Mouse (Mus musculus): ENCODE data around the gene Snupn. TPM values are rescaled to one million over a fixed set of nuclear protein-coding genes. Genes with fewer than 3 reads are reported as not detected.
A peak's percentile ranks its signal among the peaks of the same experiment; 100 is the strongest.

Gene Snupn
- polyA plus RNA-seq, 1 experiment from 2014 or later, result 23.2 TPM

- H3K27me3 ChIP-seq (ENCODE audit: insufficient read depth, low read length), result no peaks in the 10 kb centered on the region
- H3K4me2 ChIP-seq, result no peak overlapping the region
- no peak overlapping the region for H3K27ac ChIP-seq (ENCODE audit: low read depth)
- no peak for TF ChIP-seq CTCF (IDR thresholded peaks at IDR 0.05; ENCODE audit: low read depth)
- H3K4me3 ChIP-seq (ENCODE audit: low read depth, low read length), result no peak overlapping the region
- ATAC-seq (ENCODE audit: insufficient read depth) (no peak), DNase-seq (no peak)
- 92% methylated on average over 1 of the region's 1 CpGs for WGBS
- peaks cover 7% of the 10 kb centered on the region; the same call in 1 of the 2 replicates for H3K4me1 ChIP-seq (ENCODE audit: insufficient read depth)
- no peak overlapping the region for H3K9ac ChIP-seq
- H3K9me3 ChIP-seq (ENCODE audit: low read depth, low read length), result no peaks in the 10 kb centered on the region
- no peaks in the 10 kb centered on the region for H3K36me3 ChIP-seq (ENCODE audit: insufficient read depth)
Observed at GRCm38 (mm10) chr9:56953562-56953961, 2.9 kb downstream of the Snupn start.

GRCm38 (mm10) chr9:56956966-56957675 is 6.4 kb downstream of the Snupn start:
- 44% methylated on average over 7 of the region's 7 CpGs for WGBS
- DNase-seq, result peak; percentile 54
- H3K4me1 ChIP-seq (ENCODE audit: insufficient read depth), result no peaks in the 10 kb centered on the region
- H3K9me3 ChIP-seq (ENCODE audit: low read depth, low read length), result no peaks in the 10 kb centered on the region
- no peak overlapping the region for H3K4me2 ChIP-seq
- peak overlapping the region; percentile 34; the same call in 1 of the 2 replicates for H3K27ac ChIP-seq (ENCODE audit: low read depth)
- no peaks in the 10 kb centered on the region for H3K36me3 ChIP-seq (ENCODE audit: insufficient read depth)
- no peak overlapping the region for H3K4me3 ChIP-seq (ENCODE audit: low read depth, low read length)
- no peak for TF ChIP-seq CTCF (IDR thresholded peaks at IDR 0.05; ENCODE audit: low read depth)
- no peak overlapping the region for H3K9ac ChIP-seq
- no peaks in the 10 kb centered on the region for H3K27me3 ChIP-seq (ENCODE audit: insufficient read depth, low read length)
- ATAC-seq (ENCODE audit: insufficient read depth), result peak; percentile 47; the same call in 1 of the 2 replicates

GRCm38 (mm10) chr9:56958689-56959088 is 8.0 kb downstream of the Snupn start:
- TF ChIP-seq CTCF (IDR thresholded peaks at IDR 0.05; ENCODE audit: low read depth), result no peak
- Histone ChIP-seq H3K4me3 (ENCODE audit: low read depth, low read length) (no peak overlapping the region), H3K9ac (no peak overlapping the region), H3K4me1 (ENCODE audit: insufficient read depth) (no peaks in the 10 kb centered on the region), H3K27ac (ENCODE audit: low read depth) (no peak overlapping the region), H3K9me3 (ENCODE audit: low read depth, low read length) (no peaks in the 10 kb centered on the region), H3K4me2 (no peak overlapping the region), H3K27me3 (ENCODE audit: insufficient read depth, low read length) (no peaks in the 10 kb centered on the region), H3K36me3 (ENCODE audit: insufficient read depth) (peaks cover 13% of the 10 kb centered on the region; the same call in 1 of the 2 replicates)
- WGBS, result 92% methylated on average over 2 of the region's 2 CpGs
- no peak for DNase-seq
- no peak for ATAC-seq (ENCODE audit: insufficient read depth)

- ATAC-seq (ENCODE audit: insufficient read depth) (no peak), DNase-seq (no peak)
- Histone ChIP-seq H3K4me3 (ENCODE audit: low read depth, low read length) (no peak overlapping the region), H3K9ac (no peak overlapping the region), H3K27ac (ENCODE audit: low read depth) (no peak overlapping the region), H3K9me3 (ENCODE audit: low read depth, low read length) (no peaks in the 10 kb centered on the region), H3K27me3 (ENCODE audit: insufficient read depth, low read length) (no peaks in the 10 kb centered on the region), H3K4me1 (ENCODE audit: insufficient read depth) (no peaks in the 10 kb centered on the region), H3K4me2 (no peak overlapping the region), H3K36me3 (ENCODE audit: insufficient read depth) (peaks cover 27% of the 10 kb centered on the region; the same call in 1 of the 2 replicates)
- 92% methylated on average over 3 of the region's 3 CpGs for WGBS
- TF ChIP-seq CTCF (IDR thresholded peaks at IDR 0.05; ENCODE audit: low read depth), result no peak
Observed at GRCm38 (mm10) chr9:56961591-56961990, 10.9 kb downstream of the Snupn start.

GRCm38 (mm10) chr9:56970158-56970557 is 19.5 kb downstream of the Snupn start:
- no peak overlapping the region for H3K27ac ChIP-seq (ENCODE audit: low read depth)
- 71% methylated on average over 2 of the region's 2 CpGs for WGBS
- no peak for TF ChIP-seq CTCF (IDR thresholded peaks at IDR 0.05; ENCODE audit: low read depth)
- H3K4me2 ChIP-seq, result no peak overlapping the region
- no peak for ATAC-seq (ENCODE audit: insufficient read depth)
- peaks cover 10% of the 10 kb centered on the region; the same call in 1 of the 2 replicates for H3K36me3 ChIP-seq (ENCODE audit: insufficient read depth)
- no peak overlapping the region for H3K9ac ChIP-seq
- H3K9me3 ChIP-seq (ENCODE audit: low read depth, low read length), result no peaks in the 10 kb centered on the region
- no peak for DNase-seq
- H3K4me3 ChIP-seq (ENCODE audit: low read depth, low read length), result no peak overlapping the region
- H3K4me1 ChIP-seq (ENCODE audit: insufficient read depth), result no peaks in the 10 kb centered on the region
- H3K27me3 ChIP-seq (ENCODE audit: insufficient read depth, low read length), result no peaks in the 10 kb centered on the region

- no peak overlapping the region for H3K27ac ChIP-seq (ENCODE audit: low read depth)
- DNase-seq (no peak), ATAC-seq (ENCODE audit: insufficient read depth) (no peak)
- no peak overlapping the region for H3K4me3 ChIP-seq (ENCODE audit: low read depth, low read length)
- no peaks in the 10 kb centered on the region for H3K9me3 ChIP-seq (ENCODE audit: low read depth, low read length)
- 77% methylated on average over 8 of the region's 8 CpGs for WGBS
- H3K4me2 ChIP-seq, result no peak overlapping the region
- H3K27me3 ChIP-seq (ENCODE audit: insufficient read depth, low read length), result no peaks in the 10 kb centered on the region
- no peak overlapping the region for H3K9ac ChIP-seq
- H3K4me1 ChIP-seq (ENCODE audit: insufficient read depth), result no peaks in the 10 kb centered on the region
- no peak for TF ChIP-seq CTCF (IDR thresholded peaks at IDR 0.05; ENCODE audit: low read depth)
- peaks cover 8% of the 10 kb centered on the region; the same call in 1 of the 2 replicates for H3K36me3 ChIP-seq (ENCODE audit: insufficient read depth)
Observed at GRCm38 (mm10) chr9:56973960-56974524, 23.4 kb downstream of the Snupn start.

GRCm38 (mm10) chr9:56975199-56975598 is 24.5 kb downstream of the Snupn start:
- Histone ChIP-seq H3K36me3 (ENCODE audit: insufficient read depth) (peaks cover 15% of the 10 kb centered on the region; the same call in 1 of the 2 replicates), H3K4me1 (ENCODE audit: insufficient read depth) (no peaks in the 10 kb centered on the region), H3K27me3 (ENCODE audit: insufficient read depth, low read length) (no peaks in the 10 kb centered on the region), H3K27ac (ENCODE audit: low read depth) (no peak overlapping the region), H3K9me3 (ENCODE audit: low read depth, low read length) (no peaks in the 10 kb centered on the region), H3K4me3 (ENCODE audit: low read depth, low read length) (no peak overlapping the region), H3K4me2 (no peak overlapping the region), H3K9ac (no peak overlapping the region)
- no peak for ATAC-seq (ENCODE audit: insufficient read depth)
- no peak for DNase-seq
- 66% methylated on average over 3 of the region's 3 CpGs for WGBS
- TF ChIP-seq CTCF (IDR thresholded peaks at IDR 0.05; ENCODE audit: low read depth), result no peak
